Mouse (Mus musculus): ENCODE measurements at regions not wholly inside any gene's neighbourhood (a gene's known extent, or its start where the extent isn't known, plus 50 kb on each side); places are given as distances from the start of the nearest gene placed in this dataset.

DNA sequence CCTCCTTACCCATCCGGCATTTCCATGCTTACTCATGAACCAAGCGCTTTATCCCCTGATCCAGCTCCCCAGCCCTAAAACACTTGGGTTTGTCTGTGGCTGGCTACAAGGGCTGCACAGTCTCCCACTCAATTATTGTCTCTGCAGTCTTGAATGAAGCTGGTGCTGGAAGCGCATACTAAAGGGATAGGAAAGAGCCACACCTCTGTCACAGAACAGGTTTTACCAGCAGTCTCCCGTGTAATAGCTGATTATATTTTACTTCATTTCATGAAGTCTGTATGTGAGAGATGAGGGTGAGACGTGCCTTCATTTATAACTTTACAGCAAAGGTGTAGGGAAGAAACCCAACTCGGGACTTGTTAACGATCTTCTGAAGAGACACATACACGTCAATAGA lies 167.0 kb upstream of the Adgrl2 start:
- DNase-seq, result no peak

GRCm38 (mm10) chr3:149152312-149152711 lies 162.0 kb upstream of the Adgrl2 start:
- no peak for DNase-seq

DNA sequence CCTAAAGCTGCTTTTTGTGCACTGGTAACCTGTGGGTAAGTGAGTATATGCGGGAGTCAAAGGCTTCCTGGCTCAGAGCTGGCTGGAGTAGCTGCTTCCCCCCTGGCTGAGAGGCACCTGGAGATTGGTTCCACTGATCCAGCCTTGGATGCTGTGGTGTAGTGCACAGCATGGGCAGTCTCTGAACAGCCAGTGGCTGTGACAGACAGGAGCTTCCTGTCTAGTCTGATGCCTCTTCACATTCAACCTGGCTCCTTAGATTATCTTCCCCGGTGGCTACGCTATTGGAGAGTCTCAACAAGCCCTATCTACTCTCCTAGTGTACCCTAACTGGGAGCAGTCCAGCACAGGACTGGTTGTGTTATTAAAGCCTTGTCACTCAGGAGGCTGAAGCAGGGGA lies 160.4 kb upstream of the Adgrl2 start:
- no peak for DNase-seq

- no peak for DNase-seq
These were observed 158.3 kb upstream of the Adgrl2 start for GRCm38 (mm10) chr3:149148608-149149007.

GRCm38 (mm10) chr3:149147916-149148315 lies 157.6 kb upstream of the Adgrl2 start:
- no peak for DNase-seq

DNA sequence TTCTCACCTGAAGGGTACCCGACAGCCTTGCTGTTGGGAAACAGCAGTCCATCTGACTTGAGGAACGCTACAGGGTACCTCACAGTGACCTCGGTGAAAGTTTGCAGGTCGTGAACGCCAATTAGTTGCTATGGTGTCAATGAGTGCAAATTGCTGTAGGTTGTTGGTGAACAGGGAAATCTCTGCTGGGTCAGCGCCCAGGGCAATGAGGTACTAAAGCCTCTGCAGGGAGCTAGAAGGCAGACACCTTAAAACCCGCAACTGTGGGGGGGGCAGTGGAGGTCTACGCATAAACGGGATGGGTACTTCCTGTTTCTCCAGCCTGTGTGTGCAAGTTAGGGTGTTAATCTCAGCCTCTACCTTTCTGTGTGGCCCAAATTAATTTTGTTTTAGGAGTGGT lies 156.3 kb upstream of the Adgrl2 start:
- DNase-seq, result no peak

DNA sequence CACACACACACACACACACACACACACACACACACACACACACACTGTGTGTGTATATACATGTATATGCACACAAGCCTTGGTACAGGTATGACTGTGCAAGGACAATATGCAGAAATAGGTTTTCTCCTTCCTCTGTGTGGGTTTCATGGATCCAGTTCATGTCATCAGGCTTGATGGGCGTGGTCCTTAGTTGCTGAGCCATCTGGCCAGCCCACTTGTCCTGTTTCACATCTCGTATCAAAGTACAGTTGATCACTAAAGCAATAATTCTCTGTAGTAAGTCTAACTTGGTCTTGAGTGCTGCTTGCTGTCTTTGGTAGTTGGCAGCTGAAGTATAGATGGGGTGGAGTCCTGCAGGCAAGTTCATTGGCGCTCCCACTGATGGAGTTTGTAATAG lies 150.1 kb upstream of the Adgrl2 start:
- DNase-seq, result no peak

DNA sequence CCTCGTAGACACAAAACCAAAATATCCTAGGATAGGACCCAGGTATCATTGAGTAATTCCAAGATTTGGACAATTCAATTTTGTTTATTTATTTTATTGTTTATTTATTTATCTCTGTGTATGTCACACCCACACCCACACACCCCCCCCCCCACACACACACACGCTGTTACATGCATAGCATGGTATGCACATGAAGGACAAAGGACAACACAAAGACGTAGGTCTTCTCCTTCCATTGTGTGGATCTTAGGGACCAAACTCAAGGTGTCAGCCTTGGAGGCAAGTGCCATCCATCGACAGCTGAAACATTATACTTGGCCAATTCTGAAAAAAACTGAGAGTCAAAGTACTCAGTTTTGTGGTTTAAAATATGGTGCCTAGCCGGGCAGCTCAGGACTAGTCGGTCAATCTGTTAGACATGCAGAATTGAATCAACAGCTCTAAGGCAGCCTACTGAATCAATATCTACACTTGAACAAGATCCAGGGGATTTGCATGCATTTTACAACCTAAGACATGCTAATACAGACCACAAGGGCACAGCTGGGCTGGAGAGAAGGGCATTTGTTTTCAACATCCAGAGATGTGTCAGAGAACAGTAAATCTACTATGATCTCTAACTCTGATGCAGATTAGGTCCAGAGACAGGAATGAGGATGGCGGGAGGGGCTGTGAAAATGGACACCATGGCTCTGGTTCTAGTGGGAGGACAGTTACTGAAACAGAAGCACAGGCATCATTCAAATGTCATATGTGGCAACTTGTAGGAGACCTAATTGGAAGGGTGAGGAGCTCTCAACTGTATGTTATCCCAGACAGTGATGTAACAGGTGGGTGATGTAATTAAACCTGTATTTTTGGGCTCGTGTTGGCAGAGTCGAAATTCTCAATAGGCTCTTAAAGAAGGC lies 143.9 kb upstream of the Adgrl2 start:
- DNase-seq, result no peak

- no peak for DNase-seq
These were observed 128.5 kb upstream of the Adgrl2 start for GRCm38 (mm10) chr3:149118806-149119205.

- DNase-seq, result no peak
These were observed 127.3 kb upstream of the Adgrl2 start for GRCm38 (mm10) chr3:149117684-149118056.

- DNase-seq, result no peak
These were observed 126.8 kb upstream of the Adgrl2 start for GRCm38 (mm10) chr3:149117018-149117683.

DNA sequence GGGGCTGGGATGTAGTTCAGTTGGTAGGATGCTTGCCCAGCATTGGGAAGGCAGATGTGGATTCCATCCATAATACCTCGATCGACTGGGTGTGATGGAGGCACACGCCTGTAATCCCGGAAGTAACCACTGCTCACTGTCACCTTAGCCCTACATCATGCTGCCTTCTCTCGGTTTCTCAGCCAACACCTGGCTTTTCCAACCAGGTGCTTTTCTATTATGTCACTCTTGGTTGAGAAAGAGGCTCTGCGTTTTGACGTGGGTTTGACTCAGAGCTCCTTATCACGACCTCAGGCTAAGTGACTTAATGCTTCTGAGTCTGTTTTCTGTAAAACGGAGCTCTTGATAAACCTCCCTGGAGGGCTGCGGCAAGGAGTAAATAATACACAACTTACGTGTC lies 126.2 kb upstream of the Adgrl2 start:
- DNase-seq, result no peak

GRCm38 (mm10) chr3:149115901-149116300 lies 125.5 kb upstream of the Adgrl2 start:
- peak; percentile 21 to 29 for DNase-seq

- DNase-seq, result no peak
These were observed 122.5 kb upstream of the Adgrl2 start for GRCm38 (mm10) chr3:149112878-149113277.

GRCm38 (mm10) chr3:149111529-149112439 lies 121.4 kb upstream of the Adgrl2 start:
- DNase-seq, result no peak

GRCm38 (mm10) chr3:149110831-149111230 lies 120.5 kb upstream of the Adgrl2 start:
- no peak for DNase-seq

DNA sequence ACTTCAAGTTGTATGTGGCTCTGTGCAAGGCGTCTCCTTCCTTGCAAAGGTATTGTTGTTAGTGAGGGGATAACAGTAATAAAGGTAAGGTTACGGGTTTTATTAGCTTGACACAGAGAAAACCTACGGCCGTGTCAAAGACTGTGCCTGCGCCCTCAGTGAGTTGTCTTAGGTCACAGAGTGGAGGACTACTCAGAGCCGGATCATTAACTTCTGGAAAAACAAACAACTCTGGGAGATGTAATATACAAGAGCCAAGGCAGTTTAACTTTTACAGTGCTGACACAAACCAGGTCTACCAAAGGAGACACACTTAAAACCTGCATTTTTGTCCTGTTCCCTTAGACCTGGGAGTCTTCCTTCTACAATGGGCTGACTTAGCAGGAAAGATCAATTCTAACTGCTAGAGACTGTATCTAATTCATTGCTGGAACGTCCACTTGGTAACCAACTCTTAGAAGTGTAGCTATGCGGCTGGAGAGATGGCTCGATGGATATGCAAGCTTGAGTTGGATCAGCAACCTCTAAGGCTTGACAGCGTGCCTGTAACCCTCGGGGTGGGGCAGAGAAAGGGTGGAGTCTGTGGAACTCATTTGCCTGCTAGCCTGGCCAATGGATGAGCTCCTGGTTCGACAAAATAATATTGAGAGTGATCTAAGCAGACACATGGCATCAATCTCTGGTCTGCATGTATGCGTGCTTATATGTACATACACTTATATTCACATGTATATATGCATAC lies 115.5 kb upstream of the Adgrl2 start:
- DNase-seq, result no peak

DNA sequence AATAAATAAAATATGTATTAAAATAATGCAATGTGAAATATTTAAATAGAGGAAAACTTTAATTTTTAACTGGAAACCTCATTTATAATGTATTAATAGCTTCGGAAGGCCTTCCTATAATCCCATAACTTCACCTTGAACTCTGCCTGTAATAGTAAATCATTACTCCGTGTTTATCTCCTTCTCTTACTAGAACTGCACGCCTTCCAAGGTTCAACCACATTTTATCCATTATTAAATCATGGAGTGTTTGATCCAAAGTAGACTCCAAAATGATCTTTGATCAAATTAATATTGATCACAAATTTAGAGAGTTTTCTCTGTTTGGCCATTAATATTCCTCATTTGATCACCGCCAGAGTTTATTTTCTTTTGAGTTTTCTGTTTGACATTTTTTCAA lies 114.8 kb upstream of the Adgrl2 start:
- no peak for DNase-seq

DNA sequence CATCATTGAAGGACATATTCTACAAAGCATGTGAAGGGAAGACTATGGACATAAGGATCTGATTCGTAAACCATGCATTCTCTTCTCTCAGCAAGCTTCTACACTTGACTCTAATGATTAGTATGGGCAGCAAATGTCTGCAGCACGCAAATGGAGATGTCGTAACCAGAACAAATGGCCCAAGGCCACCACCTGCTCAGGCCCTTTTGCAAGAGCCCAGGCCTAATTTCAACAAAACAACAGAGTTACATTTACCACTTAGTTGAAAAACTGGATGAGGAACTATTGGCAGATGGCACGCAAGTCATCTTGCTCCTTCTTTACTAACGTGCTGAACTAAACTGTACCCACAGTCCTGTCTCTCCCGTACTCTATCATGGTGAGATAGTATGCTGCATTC lies 113.7 kb upstream of the Adgrl2 start:
- no peak for DNase-seq

- no peak for DNase-seq
These were observed 113.1 kb upstream of the Adgrl2 start for GRCm38 (mm10) chr3:149103469-149103868.

DNA sequence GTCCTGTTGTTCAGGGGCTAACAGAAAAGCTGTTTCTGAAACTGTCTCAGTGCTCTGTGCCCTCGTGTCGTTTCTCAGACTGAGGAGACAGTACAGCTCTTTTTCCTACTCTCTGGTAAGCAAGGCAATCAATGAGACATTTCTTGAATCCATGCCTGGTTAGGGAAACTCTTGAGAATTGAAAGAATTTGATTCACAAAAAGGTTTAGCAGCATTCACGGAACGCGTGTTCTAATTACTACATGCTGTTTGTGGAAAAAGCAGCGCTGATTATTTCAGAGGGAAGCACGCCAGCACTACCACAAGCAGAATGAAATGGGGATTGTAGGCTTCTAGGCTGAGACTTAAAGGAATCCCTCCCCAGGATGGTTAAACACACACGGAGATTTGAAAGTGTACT lies 112.5 kb upstream of the Adgrl2 start:
- DNase-seq, result no peak

- peak; percentile 18 to 47 for DNase-seq
These were observed 111.4 kb upstream of the Adgrl2 start for GRCm38 (mm10) chr3:149101785-149102184.

DNA sequence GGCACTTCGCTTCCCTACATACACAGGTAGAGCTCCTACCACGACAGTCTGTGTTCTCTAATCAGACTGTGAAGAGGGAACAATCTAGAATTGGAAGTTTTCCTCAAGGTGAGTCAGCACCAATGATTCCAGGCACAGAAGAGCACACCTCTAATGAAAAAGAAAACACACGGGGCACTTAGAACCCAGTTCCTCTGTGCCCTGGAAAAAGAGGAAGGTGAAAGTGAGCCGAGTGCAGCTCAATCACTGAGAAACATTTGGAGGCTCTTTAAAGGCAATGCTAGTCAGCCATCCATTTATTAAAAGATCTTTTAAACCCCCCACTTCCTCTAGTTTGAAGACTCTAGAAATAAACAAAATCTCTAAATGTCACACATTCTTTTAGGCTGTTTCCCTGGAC lies 108.4 kb upstream of the Adgrl2 start:
- DNase-seq, result no peak
